Mouse (Mus musculus) thymus, adult 2 months (tissue): ENCODE measurements at regions not wholly inside any gene's neighbourhood (a gene's known extent, or its start where the extent isn't known, plus 50 kb on each side); places are given as distances from the start of the nearest gene placed in this dataset.

Source experiments
- DNase-seq: peaks from one replicate; pipeline ENCODE4 v3.0.0; 2021
- H3K27ac ChIP-seq: fragments of 200-500 bp; 2 replicates; pipeline ENCODE4 v1.5.1; 2012; ENCODE audit warnings: low read length, control low read depth; ENCODE audit not compliant: control insufficient read depth, insufficient read depth
- H3K27me3 ChIP-seq: fragments of 200-500 bp; 2 replicates; pipeline ENCODE4 v1.6.1; 2012; ENCODE audit warnings: mild to moderate bottlenecking, low read length, moderate library complexity, mixed read lengths; ENCODE audit not compliant: control insufficient read depth, insufficient read depth
- H3K36me3 ChIP-seq: fragments of 200-500 bp; 2 replicates; pipeline ENCODE4 v1.6.1; 2012; ENCODE audit warnings: mild to moderate bottlenecking, low read length, moderate library complexity; ENCODE audit not compliant: control insufficient read depth, insufficient read depth
- H3K4me1 ChIP-seq: fragments of 200-500 bp; replicated peaks from 2 replicates; pipeline ENCODE4 v1.6.1; 2012; ENCODE audit warnings: low read length; ENCODE audit not compliant: control insufficient read depth, insufficient read depth
- H3K4me3 ChIP-seq: fragments of 200-500 bp; 2 replicates; pipeline ENCODE4 v1.5.1; 2012; ENCODE audit warnings: mild to moderate bottlenecking, low read length, control low read depth, moderate library complexity; ENCODE audit not compliant: control insufficient read depth, insufficient read depth
- CTCF ChIP-seq: fragments of 200-500 bp; IDR thresholded peaks from 2 replicates; pipeline ENCODE4 v1.5.1; 2012; ENCODE audit warnings: mild to moderate bottlenecking, control low read depth, low read length, moderate library complexity, borderline replicate concordance; ENCODE audit not compliant: control insufficient read depth, poor library complexity, insufficient read depth; ENCODE audit errors: extremely low read depth
- POLR2A ChIP-seq: fragments of 200-500 bp; IDR thresholded peaks from 2 replicates; pipeline ENCODE4 v1.6.1; 2012; ENCODE audit warnings: mild to moderate bottlenecking, low read length, control low read depth, moderate library complexity; ENCODE audit not compliant: control insufficient read depth, poor library complexity, insufficient read depth; ENCODE audit errors: extremely low read depth
- WGBS: fragments of 180-500 bp; shearing (Covaris S2); methylation state at CpG from one replicate; pipeline ENCODE4 v1.1.7; 2018; 5-methylcytosine and 5-hydroxymethylcytosine counted together

- Histone ChIP-seq H3K36me3 (no peaks in the 10 kb centered on the region), H3K4me1 (no peaks in the 10 kb centered on the region), H3K4me3 (no peak overlapping the region), H3K27me3 (no peaks in the 10 kb centered on the region), H3K27ac (no peak overlapping the region)
- WGBS: 91% methylated on average over 5 of the region's 5 CpGs
- DNase-seq: no peak
- TF ChIP-seq CTCF (no peak), POLR2A (no peak)
These were observed 142.1 kb downstream of the Pik3r1 start for GRCm38 (mm10) chr13:101625922-101626321.

GRCm38 (mm10) chr13:101624179-101624581 lies 143.8 kb downstream of the Pik3r1 start:
- Histone ChIP-seq H3K4me3 (no peak overlapping the region), H3K4me1 (no peaks in the 10 kb centered on the region), H3K36me3 (no peaks in the 10 kb centered on the region), H3K27me3 (no peaks in the 10 kb centered on the region), H3K27ac (no peak overlapping the region)
- no peak for DNase-seq
- WGBS: 31% methylated on average over 5 of the region's 5 CpGs
- TF ChIP-seq POLR2A (no peak), CTCF (no peak)

- DNase-seq: no peak
- Histone ChIP-seq H3K36me3 (no peaks in the 10 kb centered on the region), H3K27ac (no peak overlapping the region), H3K4me1 (no peaks in the 10 kb centered on the region), H3K4me3 (no peak overlapping the region), H3K27me3 (no peaks in the 10 kb centered on the region)
- 91% methylated on average over 2 of the region's 2 CpGs for WGBS
- TF ChIP-seq CTCF (no peak), POLR2A (no peak)
These were observed 145.4 kb downstream of the Pik3r1 start for GRCm38 (mm10) chr13:101622649-101623048.

- WGBS: 94% methylated on average over 3 of the region's 3 CpGs
- DNase-seq: no peak
- Histone ChIP-seq H3K27me3 (no peaks in the 10 kb centered on the region), H3K36me3 (no peaks in the 10 kb centered on the region), H3K4me3 (no peak overlapping the region), H3K27ac (no peak overlapping the region), H3K4me1 (no peaks in the 10 kb centered on the region)
- TF ChIP-seq CTCF (no peak), POLR2A (no peak)
These were observed 147.4 kb downstream of the Pik3r1 start for GRCm38 (mm10) chr13:101620660-101621059.

GRCm38 (mm10) chr13:101619154-101619553 lies 148.9 kb downstream of the Pik3r1 start:
- H3K4me3 ChIP-seq: no peak overlapping the region
- H3K4me1 ChIP-seq: no peaks in the 10 kb centered on the region
- DNase-seq: no peak
- H3K36me3 ChIP-seq: no peaks in the 10 kb centered on the region
- TF ChIP-seq CTCF (no peak), POLR2A (no peak)
- H3K27me3 ChIP-seq: no peaks in the 10 kb centered on the region
- 100% methylated on average over 1 of the region's 1 CpGs for WGBS
- no peak overlapping the region for H3K27ac ChIP-seq

GRCm38 (mm10) chr13:101612786-101613185 lies 155.2 kb downstream of the Pik3r1 start:
- no peaks in the 10 kb centered on the region for H3K27me3 ChIP-seq
- WGBS: 92% methylated on average over 2 of the region's 2 CpGs
- no peak overlapping the region for H3K4me3 ChIP-seq
- no peak overlapping the region for H3K27ac ChIP-seq
- H3K36me3 ChIP-seq: no peaks in the 10 kb centered on the region
- DNase-seq: no peak
- H3K4me1 ChIP-seq: no peaks in the 10 kb centered on the region
- no peak for TF ChIP-seq POLR2A
- TF ChIP-seq CTCF: no peak

- WGBS: 98% methylated on average over 6 of the region's 6 CpGs
- Histone ChIP-seq H3K36me3 (no peaks in the 10 kb centered on the region), H3K4me3 (no peak overlapping the region), H3K27ac (no peak overlapping the region), H3K4me1 (no peaks in the 10 kb centered on the region), H3K27me3 (no peaks in the 10 kb centered on the region)
- TF ChIP-seq CTCF (no peak), POLR2A (no peak)
- DNase-seq: no peak
These were observed 156.3 kb downstream of the Pik3r1 start for GRCm38 (mm10) chr13:101611725-101612124.
